Mouse (Mus musculus): ENCODE results near the gene Reln.

DNA sequence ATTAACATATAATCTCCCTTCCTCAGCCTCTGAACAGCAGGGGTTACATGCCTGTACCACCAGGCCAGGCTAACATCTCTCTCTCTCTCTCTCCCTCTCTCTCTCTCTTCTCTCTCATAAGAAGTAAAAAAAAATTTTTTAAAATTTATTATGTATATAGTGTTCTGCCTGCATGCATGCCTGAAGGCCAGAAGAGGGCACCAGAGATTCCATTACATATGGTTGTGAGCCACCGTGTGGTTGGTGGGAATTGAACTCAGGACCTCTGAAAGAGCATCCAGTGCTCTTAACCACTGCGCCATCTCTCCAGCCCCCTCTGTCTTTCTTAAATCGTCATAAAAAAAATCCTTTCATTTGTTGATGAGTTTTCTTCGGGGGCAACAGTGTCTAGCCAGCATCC is 499.8 kb downstream of the Reln start:
- TF ChIP-seq TAL1 (IDR thresholded peaks at IDR 0.05; ENCODE audit: low read length) (no peak), GATA1 (IDR thresholded peaks at IDR 0.05; ENCODE audit: low read length) (no peak)

Measured in erythroblast, embryonic 14.5 days (primary cell).